Mouse (Mus musculus) lung, postnatal 0 days (tissue): ENCODE measurements at regions not wholly inside any gene's neighbourhood (a gene's known extent, or its start where the extent isn't known, plus 50 kb on each side); places are given as distances from the start of the nearest gene placed in this dataset.

Experiments used
- ATAC-seq: fragments of 200-750 bp; cut with Nextera tagmentation; 2 replicates; pipeline ENCODE4 v1.8.0; 2017; ENCODE audit warnings: moderate library complexity
- DNase-seq: peaks from one replicate; pipeline ENCODE4 v3.0.0-alpha.2; 2016; ENCODE audit warnings: low spot score
- H3K27ac ChIP-seq: fragments of 300-500 bp; sonication (generic); 2 replicates; pipeline ENCODE4 v1.5.1; 2014; ENCODE audit warnings: antibody characterized with exemption, mild to moderate bottlenecking, low read length, mixed read lengths
- H3K27me3 ChIP-seq: fragments of 300-500 bp; sonication (generic); replicated peaks from 2 replicates; pipeline ENCODE4 v1.6.1; 2014; ENCODE audit warnings: low read length, mixed read lengths; ENCODE audit not compliant: insufficient read depth
- H3K36me3 ChIP-seq: fragments of 300-500 bp; sonication (generic); 2 replicates; pipeline ENCODE4 v1.6.1; 2014; ENCODE audit warnings: low read length, mixed read lengths; ENCODE audit not compliant: insufficient read depth
- H3K4me1 ChIP-seq: fragments of 300-500 bp; sonication (generic); 2 replicates; pipeline ENCODE4 v1.6.1; 2014; ENCODE audit warnings: antibody characterized with exemption, low read depth, low read length, mixed read lengths; ENCODE audit not compliant: insufficient read depth
- H3K4me2 ChIP-seq: fragments of 300-500 bp; sonication (generic); replicated peaks from 2 replicates; pipeline ENCODE4 v1.6.1; 2014; ENCODE audit warnings: low read depth, mild to moderate bottlenecking, low read length, moderate library complexity, mixed read lengths
- H3K4me3 ChIP-seq: fragments of 300-500 bp; sonication (generic); 2 replicates; pipeline ENCODE4 v1.5.1; 2014; ENCODE audit warnings: low read depth, low read length
- H3K9ac ChIP-seq: fragments of 300-500 bp; sonication (generic); replicated peaks from 2 replicates; pipeline ENCODE4 v1.6.1; 2014; ENCODE audit warnings: low read depth, mild to moderate bottlenecking
- H3K9me3 ChIP-seq: fragments of 300-500 bp; sonication (generic); 2 replicates; pipeline ENCODE4 v1.6.1; 2016; ENCODE audit warnings: low read length, mixed read lengths
- CTCF ChIP-seq: IDR thresholded peaks from 2 replicates; pipeline ENCODE4 v1.5.1; 2016; ENCODE audit warnings: antibody characterized with exemption, mild to moderate bottlenecking
- EP300 ChIP-seq: IDR thresholded peaks from 2 replicates; pipeline ENCODE4 v1.6.1; 2016; ENCODE audit warnings: antibody characterized with exemption, mild to moderate bottlenecking, control low read depth
- WGBS: fragments of 180-500 bp; shearing (Covaris S2); extraction: QIAGEN DNeasy Blood & Tissue Kit; methylation state at CpG from one replicate; pipeline ENCODE4 v1.1.7; 2014; 5-methylcytosine and 5-hydroxymethylcytosine counted together

DNA sequence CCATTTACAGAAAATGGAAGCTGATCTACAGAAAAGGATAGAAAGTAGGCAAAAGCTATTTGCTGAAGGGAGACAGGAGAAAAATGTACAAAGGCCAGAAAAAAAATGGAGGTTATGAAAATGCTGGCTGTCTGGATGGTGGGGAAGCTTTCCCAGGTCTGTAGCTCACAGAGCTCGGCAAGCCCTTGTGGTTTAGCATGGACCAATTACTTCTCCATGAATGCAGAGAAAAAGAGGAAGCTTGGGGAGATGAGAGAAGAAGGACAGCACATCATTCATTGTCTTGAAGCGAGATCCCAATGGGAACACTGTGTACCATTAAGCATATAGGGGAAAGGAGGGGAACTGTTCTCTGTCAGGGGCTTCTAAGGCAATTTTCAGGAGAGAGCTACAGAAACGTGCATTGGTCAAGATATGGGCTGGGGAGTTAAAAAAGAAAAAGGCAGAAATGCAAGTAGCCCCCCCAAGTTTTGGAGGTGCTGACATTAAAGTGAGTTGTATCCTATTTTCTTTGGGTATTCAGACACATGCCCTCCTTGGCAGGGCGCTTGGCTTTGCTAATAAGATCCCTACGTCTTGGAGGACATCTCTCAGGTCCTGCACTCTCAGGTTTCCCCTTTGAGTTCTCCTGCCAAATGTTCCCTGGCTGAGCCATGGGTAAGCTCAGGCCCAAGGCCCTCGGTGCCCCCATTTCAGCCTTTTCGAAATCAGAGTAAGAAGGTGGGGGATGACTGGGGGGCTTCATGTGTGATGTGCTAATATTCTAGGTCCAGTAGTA lies 105.8 kb upstream of the Jun start:
- Histone ChIP-seq H3K4me3 (no peak overlapping the region), H3K9me3 (no peaks in the 10 kb centered on the region), H3K4me1 (peaks cover 37% of the 10 kb centered on the region), H3K9ac (no peak overlapping the region), H3K27me3 (no peaks in the 10 kb centered on the region), H3K4me2 (no peak overlapping the region), H3K27ac (no peak overlapping the region), H3K36me3 (no peaks in the 10 kb centered on the region)
- no peak for ATAC-seq
- TF ChIP-seq CTCF (no peak), EP300 (no peak)
- DNase-seq, result no peak
- WGBS, result 86% methylated on average over 7 of the region's 7 CpGs

DNA sequence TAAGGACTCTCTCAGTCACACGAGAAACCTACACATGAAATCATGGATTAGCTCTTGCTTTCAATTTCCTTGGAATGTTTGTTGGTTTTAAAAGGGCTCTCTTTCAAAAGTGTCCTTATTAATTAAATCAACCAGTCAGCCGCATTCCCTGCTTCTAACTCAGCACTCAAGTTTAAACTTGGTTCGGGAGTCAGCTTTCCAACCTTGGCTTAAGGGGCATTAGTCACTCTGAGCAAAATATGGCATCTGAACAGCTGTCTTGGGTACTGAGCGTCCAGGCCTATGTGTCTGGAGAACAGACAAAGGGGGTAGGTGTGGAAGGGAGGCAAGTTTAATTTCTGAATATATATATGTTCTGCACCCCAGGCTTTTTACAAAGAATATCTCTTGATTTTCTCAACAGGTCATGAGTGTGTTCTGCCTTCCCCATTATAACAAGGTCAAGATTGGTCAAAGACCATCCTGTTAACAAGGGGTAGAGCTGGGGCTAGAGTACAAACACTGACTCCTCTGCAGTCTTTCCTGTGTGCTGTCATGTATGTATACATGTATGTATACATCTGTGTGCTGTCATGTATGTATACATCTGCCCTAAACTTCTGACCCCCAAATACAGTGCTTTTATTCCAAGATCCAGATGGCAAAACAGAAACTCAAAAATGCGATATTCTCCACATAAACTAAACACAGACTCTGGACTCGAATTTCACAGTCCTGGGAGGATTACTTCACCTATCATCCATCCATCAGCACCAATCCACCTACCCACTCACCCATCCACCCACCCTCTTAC lies 106.8 kb upstream of the Jun start:
- WGBS, result 56% methylated on average over 6 of the region's 6 CpGs
- Histone ChIP-seq H3K9me3 (no peaks in the 10 kb centered on the region), H3K27ac (no peak overlapping the region), H3K4me3 (no peak overlapping the region), H3K36me3 (no peaks in the 10 kb centered on the region), H3K4me2 (no peak overlapping the region), H3K27me3 (no peaks in the 10 kb centered on the region), H3K4me1 (peaks cover 33% of the 10 kb centered on the region), H3K9ac (no peak overlapping the region)
- no peak for ATAC-seq
- DNase-seq, result no peak
- TF ChIP-seq EP300, result peak; percentile 32
- no peak for TF ChIP-seq CTCF

DNA sequence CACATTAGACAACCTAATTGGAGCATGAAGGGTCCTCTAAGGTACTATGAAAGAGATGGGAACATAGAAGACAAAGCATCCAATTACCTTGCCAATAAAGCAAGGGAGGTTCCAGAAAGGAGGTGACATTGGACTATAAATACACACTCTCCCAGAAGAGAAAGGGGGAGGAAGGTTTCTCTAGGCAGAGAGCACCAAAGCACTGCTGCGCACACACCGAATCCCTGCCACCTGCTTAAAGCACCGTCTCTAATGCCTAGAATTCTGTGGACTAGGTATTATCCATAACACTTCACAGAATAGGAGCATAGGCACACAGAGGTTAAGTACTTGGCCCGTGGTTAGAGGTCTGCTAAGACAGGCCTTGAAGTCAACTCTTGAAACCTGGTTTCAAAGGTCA lies 107.8 kb upstream of the Jun start:
- no peak overlapping the region for H3K4me2 ChIP-seq
- 62% methylated on average over 4 of the region's 4 CpGs for WGBS
- H3K27ac ChIP-seq, result peak overlapping the region; percentile 38; the same call in 1 of the 2 replicates
- no peaks in the 10 kb centered on the region for H3K27me3 ChIP-seq
- ATAC-seq, result no peak
- H3K9me3 ChIP-seq, result no peaks in the 10 kb centered on the region
- no peak overlapping the region for H3K4me3 ChIP-seq
- no peak overlapping the region for H3K9ac ChIP-seq
- H3K36me3 ChIP-seq, result no peaks in the 10 kb centered on the region
- H3K4me1 ChIP-seq, result peaks cover 33% of the 10 kb centered on the region
- TF ChIP-seq CTCF, result no peak
- no peak for TF ChIP-seq EP300
- DNase-seq, result no peak

DNA sequence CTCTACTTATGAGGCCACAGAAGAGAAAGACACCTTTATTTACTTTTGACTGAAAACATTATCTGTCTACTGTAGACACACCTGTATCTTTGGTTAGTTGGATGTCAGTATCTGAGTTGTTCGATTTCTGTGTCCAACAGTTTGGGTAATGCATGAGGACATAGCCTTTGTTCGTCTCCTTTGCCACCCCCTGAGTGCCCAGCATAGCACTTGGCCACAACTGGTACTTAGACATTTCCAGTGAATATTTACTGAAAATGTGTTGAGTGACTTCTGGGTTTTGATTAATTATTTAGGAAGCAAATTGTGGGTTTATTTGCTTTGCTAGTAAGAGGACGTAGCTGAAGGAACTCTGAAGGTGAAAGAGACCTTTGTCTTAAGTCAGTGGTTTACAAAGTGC lies 108.4 kb upstream of the Jun start:
- Histone ChIP-seq H3K4me3 (peak overlapping the region; percentile 45; the same call in 1 of the 2 replicates), H3K4me2 (peak overlapping the region; percentile 61; the same call in 1 of the 2 replicates), H3K27me3 (no peaks in the 10 kb centered on the region), H3K9ac (no peak overlapping the region), H3K9me3 (no peaks in the 10 kb centered on the region), H3K36me3 (no peaks in the 10 kb centered on the region), H3K4me1 (peaks cover 33% of the 10 kb centered on the region), H3K27ac (peak overlapping the region; percentile 97)
- DNase-seq, result no peak
- ATAC-seq, result no peak
- no peak for TF ChIP-seq CTCF
- 0 out of 2 replicates have a peak, but pooled peaks have one; percentile 8 for TF ChIP-seq EP300
- 49% methylated on average over 3 of the region's 3 CpGs for WGBS

DNA sequence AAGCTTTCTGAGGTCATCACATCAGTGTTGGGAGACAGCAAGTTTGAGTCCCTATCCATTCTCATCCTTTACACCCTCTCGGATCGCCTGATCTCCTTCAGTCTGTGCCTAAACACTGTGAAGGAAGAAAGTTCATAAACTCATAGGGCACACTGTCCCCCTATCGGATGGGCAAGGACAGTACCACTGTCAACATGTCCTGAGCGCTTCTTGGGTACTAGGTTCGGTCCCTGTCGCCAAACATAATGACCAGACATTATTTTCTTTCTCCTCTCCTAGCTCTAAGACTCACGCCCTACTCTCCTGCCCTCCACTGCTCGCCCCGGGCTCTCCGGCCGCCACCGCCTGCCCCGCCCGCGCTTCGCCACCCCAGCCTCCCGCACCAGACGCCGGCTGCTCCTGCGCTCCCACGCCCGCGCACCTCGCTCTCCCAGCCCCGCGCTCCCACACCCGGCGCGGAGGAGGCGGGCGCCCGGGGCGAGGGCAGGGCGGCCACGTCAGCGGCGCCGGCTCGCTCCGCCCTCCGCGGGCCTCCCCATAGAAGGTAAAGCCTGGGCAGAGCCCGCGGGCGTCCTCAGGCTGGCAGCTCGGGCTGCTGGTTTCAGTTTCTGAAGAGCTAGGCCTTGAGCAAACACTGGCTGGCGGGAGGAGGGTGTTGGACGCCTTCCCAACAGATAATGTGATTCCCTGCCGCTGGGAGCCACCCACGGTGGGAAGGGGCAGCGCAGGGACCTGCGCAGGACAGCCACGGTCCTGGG lies 109.1 kb upstream of the Jun start:
- ATAC-seq, result peak; percentile 97
- DNase-seq, result peak; percentile 98
- no peaks in the 10 kb centered on the region for H3K36me3 ChIP-seq

DNA sequence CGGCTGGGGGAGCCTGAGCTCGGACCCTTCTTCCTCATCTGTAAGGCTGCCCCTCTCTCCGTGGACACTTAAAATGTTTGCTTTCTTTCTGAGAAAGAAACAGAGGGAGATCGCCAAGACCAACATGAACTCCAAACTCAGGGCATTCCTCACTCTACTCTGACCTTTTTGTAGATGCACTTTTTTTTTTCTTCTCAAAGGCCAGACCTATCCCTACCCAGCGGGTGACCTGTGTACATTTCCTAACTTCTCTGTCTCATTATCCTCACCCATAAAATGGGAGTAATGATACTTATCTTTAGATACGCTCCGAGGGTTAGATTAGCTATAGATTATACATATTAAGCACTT lies 109.6 kb upstream of the Jun start:
- 16% methylated on average over 7 of the region's 7 CpGs for WGBS
- DNase-seq, result no peak
- Histone ChIP-seq H3K4me1 (peaks cover 24% of the 10 kb centered on the region), H3K9ac (peak overlapping the region; percentile 65), H3K4me3 (peak overlapping the region; percentile 45), H3K4me2 (peak overlapping the region; percentile 61), H3K27ac (peak overlapping the region; percentile 97), H3K36me3 (no peaks in the 10 kb centered on the region), H3K27me3 (no peaks in the 10 kb centered on the region), H3K9me3 (no peaks in the 10 kb centered on the region)
- TF ChIP-seq CTCF (no peak), EP300 (peak; percentile 22; the same call in 1 of the 2 replicates)
- ATAC-seq, result peak; percentile 13; the same call in 1 of the 2 replicates

More for the DNA sequence above, 109.1 kb upstream of the Jun start:
- peak overlapping the region; percentile 45 for H3K4me3 ChIP-seq
- H3K4me2 ChIP-seq, result peak overlapping the region; percentile 61
- WGBS, result 1% methylated on average over 45 of the region's 53 CpGs
- peak overlapping the region; percentile 97 for H3K27ac ChIP-seq
- no peaks in the 10 kb centered on the region for H3K9me3 ChIP-seq
- 0 out of 2 replicates have a peak, but pooled peaks have one; percentile 39 for TF ChIP-seq EP300
- peak; percentile 72 for TF ChIP-seq CTCF
- H3K27me3 ChIP-seq, result no peaks in the 10 kb centered on the region
- peak overlapping the region; percentile 65 for H3K9ac ChIP-seq
- H3K4me1 ChIP-seq, result peaks cover 29% of the 10 kb centered on the region
